Comparison of ENCODE assay signal across 8 mouse cellular contexts in the genomic region with DNA sequence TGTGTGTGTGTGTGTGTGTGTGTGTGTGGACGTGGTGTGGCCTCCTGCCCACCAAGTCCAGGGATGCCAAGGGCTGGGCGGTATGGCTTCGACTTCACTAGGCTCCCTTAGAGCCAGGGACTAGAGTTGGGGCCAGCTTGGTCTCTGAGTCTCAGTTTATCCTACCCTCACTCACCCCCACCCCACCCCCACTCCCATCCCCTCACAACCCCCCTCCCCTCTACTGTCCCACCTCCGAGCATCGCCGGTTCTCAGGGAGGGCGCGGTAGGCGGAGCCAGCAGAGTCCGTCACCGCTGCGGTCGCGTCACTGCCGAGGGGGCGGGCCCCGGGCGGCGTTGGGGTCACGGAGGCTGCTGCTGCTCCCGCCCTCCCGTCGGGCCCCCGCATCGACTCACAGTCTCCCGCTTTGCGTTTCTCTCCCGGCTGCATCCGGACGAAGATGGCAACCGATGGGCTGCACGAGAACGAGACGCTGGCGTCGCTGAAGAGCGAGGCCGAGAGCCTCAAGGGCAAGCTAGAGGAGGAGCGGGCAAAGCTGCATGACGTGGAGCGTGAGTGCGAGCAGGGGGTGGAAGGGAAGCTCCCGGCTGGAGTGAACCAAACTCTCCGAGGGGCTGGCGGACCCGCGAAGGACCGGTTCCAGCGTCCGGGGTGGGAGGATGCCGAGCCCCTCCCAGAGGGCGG. TPM values are rescaled to one million over a fixed set of nuclear protein-coding genes. Genes with fewer than 3 reads are reported as not detected.
DNase-seq lines count a peak whose midpoint lies in the region; ATAC-seq and TF ChIP-seq lines count a peak whose summit lies in the region.

No protein-coding gene starts in this region.

- peak overlapping the region; percentile 56 for H3K9ac ChIP-seq in hindbrain, postnatal 0 days (replicated peaks; ENCODE audit: low read length)

- 0 out of 2 replicates have a peak, but pooled peaks have one; percentile 9 for TF ChIP-seq CTCF in gastrocnemius, adult 2 months (IDR thresholded peaks at IDR 0.05)
- TF ChIP-seq CTCF in hindbrain, postnatal 0 days (IDR thresholded peaks at IDR 0.05; ENCODE audit: low read depth) = peak; percentile 43; the same call in 1 of the 2 replicates

- DNase-seq in T-cell, adult 2 months (ENCODE audit: low spot score) = peak; percentile 74
- peak; percentile 90 to 93 for DNase-seq in cerebellum, postnatal 14 days
- peak; percentile 88 for DNase-seq in gastrocnemius, adult 2 months
- peak; percentile 88 for DNase-seq in hindbrain, postnatal 0 days (ENCODE audit: low spot score)
- peak; percentile 76 to 92 for DNase-seq in left cerebral cortex, postnatal 10 days (ENCODE audit: extremely low spot score in 1 of 2, low spot score in 2 of 2)
- peak; percentile 87 for DNase-seq in right cerebral cortex, postnatal 25 days
- peak; percentile 73 to 85 for DNase-seq in urinary bladder, postnatal 4 days (ENCODE audit: low spot score in 2 of 2)

- ATAC-seq in hindbrain, postnatal 0 days = peak; percentile 91
- peak; percentile 81 for ATAC-seq in megakaryocyte progenitor cell, adult 5-6 weeks (replicated peaks; ENCODE audit: poor library complexity)

- H3K36me3 ChIP-seq in hindbrain, postnatal 0 days (ENCODE audit: insufficient read depth, low read length) = no peaks in the 10 kb centered on the region; the same call in 1 of the 2 replicates

- intact Hi-C loops in gastrocnemius, adult 2 months (cut with DNase I) = no loop called here
- intact Hi-C loops in left cerebral cortex, postnatal 10 days (cut with DNase I) = no loop called here

- H3K4me3 ChIP-seq in gastrocnemius, adult 2 months = peak overlapping the region; percentile 89
- H3K4me3 ChIP-seq in hindbrain, postnatal 0 days (ENCODE audit: low read length) = peak overlapping the region; percentile 79

- peak overlapping the region; percentile 87 for H3K27ac ChIP-seq in gastrocnemius, adult 2 months
- peak overlapping the region; percentile 85 for H3K27ac ChIP-seq in hindbrain, postnatal 0 days

- H3K4me2 ChIP-seq in hindbrain, postnatal 0 days (ENCODE audit: low read depth, low read length) = peak overlapping the region; percentile 79

- H3K4me1 ChIP-seq in hindbrain, postnatal 0 days (ENCODE audit: insufficient read depth, low read length) = peaks cover 8% of the 10 kb centered on the region; the same call in 1 of the 2 replicates

- under 1% methylated on average over 48 of the region's 52 CpGs for WGBS in hindbrain, postnatal 0 days

- H3K9me3 ChIP-seq in hindbrain, postnatal 0 days (ENCODE audit: low read length) = no peaks in the 10 kb centered on the region

- no peaks in the 10 kb centered on the region for H3K27me3 ChIP-seq in hindbrain, postnatal 0 days (ENCODE audit: insufficient read depth, low read length)

RNA-seq across cellular contexts. Expression of gene Gnb5, which starts 7.9 kb away (rescaled TPM):
- total RNA-seq in gastrocnemius, adult 2 months (2021) = 10 to 100 TPM in 1 of 2 experiments, 1 to 10 TPM in 1; 7.6 to 15.4 TPM
- 92.1 and 96.0 TPM in 2 replicates for total RNA-seq in hindbrain, postnatal 0 days (2014; rRNA removed)
- polyA plus RNA-seq in hindbrain, postnatal 0 days (2015; fragmentation: Nextera tagmentation; extraction: Ambion mirVana) = 98.6 and 104 TPM in 2 replicates
- 100 to 1,000 TPM; 115 to 125 TPM for total RNA-seq in left cerebral cortex, postnatal 10 days (2021)
- total RNA-seq in megakaryocyte progenitor cell, adult 5-6 weeks (2015) = 0.51 and 0.67 TPM in 2 replicates
- 1.00 and 2.1 TPM in 2 replicates for total RNA-seq in megakaryocyte progenitor cell, adult 5-6 weeks (2017)

RNA-seq across cellular contexts. Expression of gene Bcl2l10, which starts 33.6 kb away (rescaled TPM):
- total RNA-seq in gastrocnemius, adult 2 months (2021) = not detected
- 0.73 TPM in 1 of 2 replicates, not detected in the other for total RNA-seq in hindbrain, postnatal 0 days (2014; rRNA removed)
- polyA plus RNA-seq in hindbrain, postnatal 0 days (2015; fragmentation: Nextera tagmentation; extraction: Ambion mirVana) = not detected in 2 replicates
- total RNA-seq in left cerebral cortex, postnatal 10 days (2021) = under 1 TPM in 1 of 2 experiments, not detected in 1; 0.36 TPM
- not detected in 2 replicates for total RNA-seq in megakaryocyte progenitor cell, adult 5-6 weeks (2015)
- not detected in 2 replicates for total RNA-seq in megakaryocyte progenitor cell, adult 5-6 weeks (2017)

Comparison
In these comparisons a context has a peak if more than half of its experiments do, and no peak if none do; other contexts are left out.
1. Peak in every context shown above with its lines: DNase-seq, ATAC-seq, H3K4me3 ChIP-seq and H3K27ac ChIP-seq.